Mouse (Mus musculus): ENCODE data around the gene Dhfr.

DNA sequence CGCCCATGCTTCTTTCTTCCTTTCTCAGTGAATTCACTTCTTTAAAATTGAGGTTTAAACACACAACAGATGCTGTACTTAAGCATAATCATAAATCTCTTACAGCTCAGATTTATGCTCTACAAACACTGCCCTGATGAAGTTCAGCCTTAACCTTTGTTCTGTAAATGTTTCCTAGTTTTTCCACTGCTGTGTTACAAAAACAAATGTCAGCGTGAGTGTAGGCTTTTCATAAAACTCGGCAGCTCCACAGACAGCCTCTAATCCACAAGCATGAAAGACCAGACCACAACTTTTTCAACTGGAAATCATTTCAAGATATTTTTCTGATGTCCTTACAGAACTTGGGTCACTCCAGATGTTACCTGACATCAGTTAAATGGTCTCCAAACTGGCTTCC is 49.0 kb downstream of the Dhfr start:
- TF ChIP-seq CTCF (IDR thresholded peaks at IDR 0.05 in 2 of 3, conservative IDR thresholded peaks at IDR 0.05 in 1 of 3; ENCODE audit: control insufficient read depth in 1 of 3, insufficient read depth in 1 of 3, low read depth in 2 of 3, low read length in 3 of 3, poor library complexity in 1 of 3, severe bottlenecking in 1 of 3): no peak
- TF ChIP-seq USF1 (IDR thresholded peaks at IDR 0.05; ENCODE audit: low read depth, low read length): no peak
- no peak for TF ChIP-seq POLR2A (IDR thresholded peaks at IDR 0.05; ENCODE audit: control insufficient read depth in 1 of 2, insufficient read depth in 1 of 2, low read depth in 1 of 2, low read length in 2 of 2, poor library complexity in 1 of 2)
- TF ChIP-seq KAT2A (conservative IDR thresholded peaks at IDR 0.05; ENCODE audit: low read depth, low read length): no peak
- no peak for TF ChIP-seq BHLHE40 (IDR thresholded peaks at IDR 0.05; ENCODE audit: borderline replicate concordance, low read depth, low read length)
- TF ChIP-seq MAX (IDR thresholded peaks at IDR 0.05; ENCODE audit: low read length): no peak
- no peak for TF ChIP-seq EP300 (IDR thresholded peaks at IDR 0.05; ENCODE audit: low read depth in 1 of 2, low read length in 2 of 2)

All from MEL (cell line).